Mouse (Mus musculus) lung, postnatal 0 days (tissue): ENCODE results near the gene Olfr623. TPM values are rescaled to one million over a fixed set of nuclear protein-coding genes. Genes with fewer than 3 reads are reported as not detected.

Experiments
- ATAC-seq: fragments of 200-750 bp; cut with Nextera tagmentation; 2 replicates; pipeline ENCODE4 v1.8.0; 2017; ENCODE audit warnings: moderate library complexity
- DNase-seq: peaks from one replicate; pipeline ENCODE4 v3.0.0-alpha.2; 2016; ENCODE audit warnings: low spot score
- H3K27ac ChIP-seq: fragments of 300-500 bp; sonication (generic); 2 replicates; pipeline ENCODE4 v1.5.1; 2014; ENCODE audit warnings: antibody characterized with exemption, mild to moderate bottlenecking, low read length, mixed read lengths
- H3K27me3 ChIP-seq: fragments of 300-500 bp; sonication (generic); replicated peaks from 2 replicates; pipeline ENCODE4 v1.6.1; 2014; ENCODE audit warnings: low read length, mixed read lengths; ENCODE audit not compliant: insufficient read depth
- H3K36me3 ChIP-seq: fragments of 300-500 bp; sonication (generic); 2 replicates; pipeline ENCODE4 v1.6.1; 2014; ENCODE audit warnings: low read length, mixed read lengths; ENCODE audit not compliant: insufficient read depth
- H3K4me1 ChIP-seq: fragments of 300-500 bp; sonication (generic); 2 replicates; pipeline ENCODE4 v1.6.1; 2014; ENCODE audit warnings: antibody characterized with exemption, low read depth, low read length, mixed read lengths; ENCODE audit not compliant: insufficient read depth
- H3K4me2 ChIP-seq: fragments of 300-500 bp; sonication (generic); replicated peaks from 2 replicates; pipeline ENCODE4 v1.6.1; 2014; ENCODE audit warnings: low read depth, mild to moderate bottlenecking, low read length, moderate library complexity, mixed read lengths
- H3K4me3 ChIP-seq: fragments of 300-500 bp; sonication (generic); 2 replicates; pipeline ENCODE4 v1.5.1; 2014; ENCODE audit warnings: low read depth, low read length
- H3K9ac ChIP-seq: fragments of 300-500 bp; sonication (generic); replicated peaks from 2 replicates; pipeline ENCODE4 v1.6.1; 2014; ENCODE audit warnings: low read depth, mild to moderate bottlenecking
- H3K9me3 ChIP-seq: fragments of 300-500 bp; sonication (generic); 2 replicates; pipeline ENCODE4 v1.6.1; 2016; ENCODE audit warnings: low read length, mixed read lengths
- CTCF ChIP-seq: IDR thresholded peaks from 2 replicates; pipeline ENCODE4 v1.5.1; 2016; ENCODE audit warnings: antibody characterized with exemption, mild to moderate bottlenecking
- EP300 ChIP-seq: IDR thresholded peaks from 2 replicates; pipeline ENCODE4 v1.6.1; 2016; ENCODE audit warnings: antibody characterized with exemption, mild to moderate bottlenecking, control low read depth
- WGBS: fragments of 180-500 bp; shearing (Covaris S2); extraction: QIAGEN DNeasy Blood & Tissue Kit; methylation state at CpG from one replicate; pipeline ENCODE4 v1.1.7; 2014; 5-methylcytosine and 5-hydroxymethylcytosine counted together
- polyA plus RNA-seq: library from polyadenylated mRNA; unstranded; fragments of >200 nt; fragmentation: Nextera tagmentation; extraction: Ambion mirVana; gene quantifications from 2 replicates; pipeline ENCODE4 v1.2.1, GENCODE M21; 2015

The Olfr623 gene
- polyA plus RNA-seq: not detected in 2 replicates

GRCm38 (mm10) chr7:103663598-103663997, at the start of gene Olfr623:
Gene Olfr623, minus strand, starts transcription at chr7:103663698.
- Histone ChIP-seq H3K36me3 (no peaks in the 10 kb centered on the region), H3K27me3 (no peaks in the 10 kb centered on the region), H3K27ac (no peak within 1 kb of the TSS), H3K4me2 (no peak within 1 kb of the TSS), H3K4me1 (no peaks in the 10 kb centered on the region), H3K4me3 (no peak within 1 kb of the TSS), H3K9me3 (no peaks in the 10 kb centered on the region), H3K9ac (no peak within 1 kb of the TSS)
- no peak for ATAC-seq
- TF ChIP-seq EP300 (no peak), CTCF (no peak)
- DNase-seq: no peak

- Histone ChIP-seq H3K27me3 (no peaks in the 10 kb centered on the region), H3K4me3 (no peak overlapping the region), H3K9ac (no peak overlapping the region), H3K4me2 (no peak overlapping the region), H3K9me3 (no peaks in the 10 kb centered on the region), H3K4me1 (no peaks in the 10 kb centered on the region), H3K27ac (no peak overlapping the region), H3K36me3 (no peaks in the 10 kb centered on the region)
- DNase-seq (no peak), ATAC-seq (no peak)
- TF ChIP-seq EP300 (no peak), CTCF (peak; percentile 21; the same call in 1 of the 2 replicates)
- 34% methylated on average over 2 of the region's 2 CpGs for WGBS
Measured at GRCm38 (mm10) chr7:103712024-103712423, 48.5 kb upstream of the Olfr623 start.

- Histone ChIP-seq H3K9ac (no peak overlapping the region), H3K4me2 (no peak overlapping the region), H3K9me3 (no peaks in the 10 kb centered on the region), H3K4me3 (no peak overlapping the region), H3K36me3 (no peaks in the 10 kb centered on the region), H3K4me1 (no peaks in the 10 kb centered on the region), H3K27ac (no peak overlapping the region), H3K27me3 (no peaks in the 10 kb centered on the region)
- ATAC-seq (no peak), DNase-seq (no peak)
- TF ChIP-seq EP300 (no peak), CTCF (no peak)
- 84% methylated on average over 4 of the region's 4 CpGs for WGBS
Measured at GRCm38 (mm10) chr7:103699469-103699868, 36.0 kb upstream of the Olfr623 start.

GRCm38 (mm10) chr7:103682420-103682819, 18.9 kb upstream of the Olfr623 start, which contains the start of gene Olfr625-ps1:
Gene Olfr625-ps1, plus strand, starts transcription at chr7:103682720.
- ATAC-seq: no peak

GRCm38 (mm10) chr7:103671091-103671490, 7.6 kb upstream of the Olfr623 start, which contains the start of gene Olfr624:
Gene Olfr624, minus strand, starts transcription at chr7:103671191.
- no peak for DNase-seq
- no peak within 1 kb of the TSS for H3K4me2 ChIP-seq
- H3K27ac ChIP-seq: no peak within 1 kb of the TSS
- H3K9me3 ChIP-seq: no peaks in the 10 kb centered on the region
- H3K4me1 ChIP-seq: no peaks in the 10 kb centered on the region
- no peak within 1 kb of the TSS for H3K9ac ChIP-seq
- no peak within 1 kb of the TSS for H3K4me3 ChIP-seq
- H3K36me3 ChIP-seq: no peaks in the 10 kb centered on the region
- no peak for ATAC-seq
- no peaks in the 10 kb centered on the region for H3K27me3 ChIP-seq
- TF ChIP-seq EP300 (no peak), CTCF (no peak)
- WGBS: 83% methylated on average over 2 of the region's 2 CpGs

More at GRCm38 (mm10) chr7:103682420-103682819, 18.9 kb upstream of the Olfr623 start, which contains the start of gene Olfr625-ps1:
- Histone ChIP-seq H3K4me2 (no peak within 1 kb of the TSS), H3K27me3 (no peaks in the 10 kb centered on the region), H3K9ac (no peak within 1 kb of the TSS), H3K4me3 (no peak within 1 kb of the TSS), H3K27ac (no peak within 1 kb of the TSS), H3K4me1 (no peaks in the 10 kb centered on the region), H3K36me3 (no peaks in the 10 kb centered on the region), H3K9me3 (no peaks in the 10 kb centered on the region)
- TF ChIP-seq EP300: no peak
- TF ChIP-seq CTCF: no peak
- no peak for DNase-seq

- no peak for DNase-seq
- H3K27me3 ChIP-seq: no peaks in the 10 kb centered on the region
- H3K9me3 ChIP-seq: no peaks in the 10 kb centered on the region
- no peak overlapping the region for H3K27ac ChIP-seq
- no peak overlapping the region for H3K4me3 ChIP-seq
- no peak overlapping the region for H3K4me2 ChIP-seq
- H3K4me1 ChIP-seq: no peaks in the 10 kb centered on the region
- no peaks in the 10 kb centered on the region for H3K36me3 ChIP-seq
- H3K9ac ChIP-seq: no peak overlapping the region
- TF ChIP-seq CTCF (no peak), EP300 (no peak)
- no peak for ATAC-seq
- 80% methylated on average over 4 of the region's 4 CpGs for WGBS
Measured at GRCm38 (mm10) chr7:103644070-103644469, 19.4 kb downstream of the Olfr623 start.

- ATAC-seq: no peak
- no peak for TF ChIP-seq EP300
- no peak for TF ChIP-seq CTCF
- no peak within 1 kb of the TSS for H3K4me2 ChIP-seq
- DNase-seq: no peak
- no peaks in the 10 kb centered on the region for H3K9me3 ChIP-seq
- 50% methylated on average over 1 of the region's 1 CpGs for WGBS
- H3K9ac ChIP-seq: no peak within 1 kb of the TSS
- no peaks in the 10 kb centered on the region for H3K4me1 ChIP-seq
- H3K27ac ChIP-seq: no peak within 1 kb of the TSS
- no peak within 1 kb of the TSS for H3K4me3 ChIP-seq
- H3K36me3 ChIP-seq: no peaks in the 10 kb centered on the region
- no peaks in the 10 kb centered on the region for H3K27me3 ChIP-seq
Measured at GRCm38 (mm10) chr7:103642602-103643001, 20.9 kb downstream of the Olfr623 start, which contains the start of gene Olfr622. Gene Olfr622, minus strand, starts transcription at chr7:103642702.
